Mouse (Mus musculus): Measurements from ENCODE around the gene Hes7.

Hes7 gene

GRCm38 (mm10) chr11:69119446-69120155, 603 bp upstream of the Hes7 start:
- no peak for DNase-seq

GRCm38 (mm10) chr11:69121001-69121740, 967 bp downstream of the Hes7 start:
- peak; percentile 38 for DNase-seq

GRCm38 (mm10) chr11:69121741-69122335, 1.6 kb downstream of the Hes7 start:
- peak; percentile 79 for DNase-seq

GRCm38 (mm10) chr11:69122336-69122951, 2.2 kb downstream of the Hes7 start, which contains the start of gene 9130213A22Rik:
TSS of gene 9130213A22Rik (minus strand) at chr11:69122589.
- peak; percentile 94 for DNase-seq

GRCm38 (mm10) chr11:69123056-69123692, 3.0 kb downstream of the Hes7 start:
- DNase-seq, result peak; percentile 96

GRCm38 (mm10) chr11:69123693-69124497, 3.7 kb downstream of the Hes7 start:
- peak; percentile 93 for DNase-seq

GRCm38 (mm10) chr11:69124498-69124847, 4.3 kb downstream of the Hes7 start:
- peak; percentile 90 for DNase-seq

- DNase-seq, result peak; percentile 93
These were observed 5.0 kb downstream of the Hes7 start for GRCm38 (mm10) chr11:69125041-69125851.

GRCm38 (mm10) chr11:69125852-69125918, 5.5 kb downstream of the Hes7 start, which contains the start of gene Aloxe3:
TSS of gene Aloxe3 (plus strand) at chr11:69125896.
- DNase-seq, result no peak

GRCm38 (mm10) chr11:69125919-69126705, 5.9 kb downstream of the Hes7 start:
- DNase-seq, result no peak

GRCm38 (mm10) chr11:69126706-69127095, 6.5 kb downstream of the Hes7 start:
- DNase-seq, result no peak

- no peak for DNase-seq
These were observed 8.4 kb downstream of the Hes7 start for GRCm38 (mm10) chr11:69128426-69129122.

- no peak for DNase-seq
These were observed 13.3 kb downstream of the Hes7 start for GRCm38 (mm10) chr11:69133566-69133922.

GRCm38 (mm10) chr11:69133923-69134621, 13.9 kb downstream of the Hes7 start:
- DNase-seq, result peak; percentile 82

GRCm38 (mm10) chr11:69134622-69134968, 14.4 kb downstream of the Hes7 start:
- DNase-seq, result no peak

- DNase-seq, result no peak
These were observed 15.2 kb downstream of the Hes7 start for GRCm38 (mm10) chr11:69135361-69135760.

- DNase-seq, result no peak
These were observed 27.3 kb downstream of the Hes7 start for GRCm38 (mm10) chr11:69147546-69147945.

- DNase-seq, result no peak
These were observed 28.3 kb downstream of the Hes7 start for GRCm38 (mm10) chr11:69148451-69148960.

GRCm38 (mm10) chr11:69149728-69150127, 29.5 kb downstream of the Hes7 start:
- DNase-seq, result no peak

GRCm38 (mm10) chr11:69150444-69150843, 30.2 kb downstream of the Hes7 start:
- DNase-seq, result peak; percentile 77

Data from retina, postnatal 1 day (tissue).